Mouse (Mus musculus): ENCODE results near the gene Slc38a8.

Slc38a8 gene

GRCm38 (mm10) chr8:119439424-119439823 is 62.1 kb downstream of the Slc38a8 start:
- in situ Hi-C loops (cut with MboI, MseI), result no loop called here

GRCm38 (mm10) chr8:119438876-119439275 is 62.6 kb downstream of the Slc38a8 start:
- in situ Hi-C loops (cut with MboI, MseI), result no loop called here

- in situ Hi-C loops (cut with MboI, MseI), result no loop called here
These were observed 64.0 kb downstream of the Slc38a8 start for GRCm38 (mm10) chr8:119437506-119437905.

GRCm38 (mm10) chr8:119436933-119437332 is 64.6 kb downstream of the Slc38a8 start:
- in situ Hi-C loops (cut with MboI, MseI), result no loop called here

GRCm38 (mm10) chr8:119436331-119436730 is 65.2 kb downstream of the Slc38a8 start:
- in situ Hi-C loops (cut with MboI, MseI), result no loop called here

GRCm38 (mm10) chr8:119435527-119435926 is 66.0 kb downstream of the Slc38a8 start:
- in situ Hi-C loops (cut with MboI, MseI), result no loop called here

DNA sequence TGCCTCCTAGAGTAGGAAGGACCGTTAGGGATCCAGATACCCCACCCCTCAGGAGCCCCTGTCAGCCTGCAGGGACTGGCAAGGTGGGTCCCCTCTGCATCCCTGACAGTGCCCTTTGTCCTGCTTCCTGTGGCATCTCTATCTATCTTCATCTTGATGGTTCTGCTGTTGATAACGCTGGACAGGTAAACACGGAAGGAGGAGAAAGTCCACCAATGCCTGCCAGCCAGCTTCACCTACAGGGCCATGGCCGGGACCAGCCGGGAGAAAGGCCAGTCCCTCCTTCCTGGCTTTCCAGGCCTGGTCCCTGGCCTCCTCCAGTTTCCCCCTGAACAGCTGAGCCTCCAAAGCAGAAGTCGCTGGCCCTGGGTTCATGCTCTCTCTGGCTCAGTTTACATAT is 66.9 kb downstream of the Slc38a8 start:
- in situ Hi-C loops (cut with MboI, MseI), result no loop called here

DNA sequence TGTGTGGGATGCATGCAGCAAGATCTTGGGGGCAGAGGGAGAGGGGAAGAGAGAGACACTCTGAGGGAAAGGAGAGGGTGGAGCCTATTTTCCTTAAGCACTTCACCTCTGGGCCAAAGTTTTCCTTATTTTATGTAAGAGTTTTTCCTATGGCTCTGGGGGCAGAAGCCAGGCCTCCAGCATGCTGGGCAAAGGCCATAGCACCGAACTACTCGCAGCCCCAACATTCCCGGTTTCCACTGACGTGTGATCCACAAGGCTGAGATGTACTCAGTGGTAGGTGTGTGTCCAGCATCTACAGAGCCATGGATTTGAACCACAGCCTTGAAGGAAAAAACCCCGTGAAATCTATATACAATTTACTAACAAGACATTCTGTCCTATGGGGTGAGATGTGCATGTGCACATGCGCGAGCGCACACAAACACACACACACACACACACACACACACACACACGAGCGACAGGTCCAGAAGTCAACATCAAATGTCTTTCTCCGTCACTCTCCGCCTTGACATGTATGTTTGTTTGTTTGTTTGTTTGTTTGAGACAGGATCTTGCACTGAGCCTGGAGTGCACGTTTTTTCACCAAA is 67.8 kb downstream of the Slc38a8 start, which contains the start of gene Osgin1:
Osgin1 (plus strand) TSS at position 543 of the 593 bp plus-strand sequence.
- in situ Hi-C loops (cut with MboI, MseI), result no loop called here

DNA sequence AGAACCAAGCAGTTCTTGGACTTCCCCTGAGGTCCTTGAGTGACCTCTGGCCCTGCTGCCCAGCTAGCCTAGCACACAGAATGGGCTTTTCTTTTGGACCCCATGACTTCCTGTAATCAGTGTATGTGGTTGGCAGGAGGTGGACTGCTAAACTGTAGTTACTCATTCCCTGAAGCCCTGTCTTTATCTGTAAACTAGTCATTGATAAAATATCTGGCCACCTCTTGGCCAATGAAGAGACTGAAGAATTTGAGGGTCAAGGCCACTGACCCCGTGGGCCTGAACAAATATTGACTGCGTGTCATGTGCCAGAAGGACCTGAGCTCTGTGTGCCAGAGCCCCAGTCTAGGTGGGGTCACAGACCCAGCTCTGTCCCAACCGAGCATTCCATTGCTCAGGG is 69.1 kb downstream of the Slc38a8 start:
- in situ Hi-C loops (cut with MboI, MseI), result no loop called here

DNA sequence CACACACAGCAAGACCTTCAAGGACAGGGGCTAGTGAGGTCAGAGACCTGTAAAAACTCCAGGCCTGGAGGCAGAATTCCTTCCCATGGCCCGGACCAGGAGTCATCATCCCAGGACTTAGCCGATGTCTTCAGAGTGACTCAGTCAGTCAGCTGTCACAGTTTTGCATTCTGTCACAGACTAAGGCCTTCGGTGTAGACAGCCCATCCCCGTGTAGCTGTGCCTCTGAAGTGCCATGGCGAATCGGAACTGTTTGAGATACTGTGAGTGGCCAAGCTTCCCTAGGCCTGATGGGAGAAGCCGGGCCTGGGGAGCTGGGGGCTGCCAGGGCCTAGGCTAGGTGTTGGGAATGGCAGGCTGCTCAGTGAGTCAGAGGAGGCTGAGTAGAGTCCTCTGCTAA is 70.8 kb downstream of the Slc38a8 start:
- in situ Hi-C loops (cut with MboI, MseI), result no loop called here

GRCm38 (mm10) chr8:119430250-119430649 is 71.2 kb downstream of the Slc38a8 start:
- in situ Hi-C loops (cut with MboI, MseI), result no loop called here
